In genomic region chr2:89724912-89725311, GRCm38 (mm10) we compare ENCODE assay signal across 32 mouse cellular contexts. TPM values are rescaled to one million over a fixed set of nuclear protein-coding genes. Genes with fewer than 3 reads are reported as not detected.
"Had no signal": no experiment of that assay in that cellular context is flagged by ENCODE, and none has a peak within 500 bp of the region (broad histone marks: within the 10 kb centered on the region; RNA-seq: fewer than 3 reads in every experiment).

Olfr1252 (minus strand) TSS chr2:89725012.

- ATAC-seq: hindbrain, embryonic 16.5 days; hindbrain, postnatal 0 days; inflammation-experienced regulatory T-cells, adult 6 months; intestine, embryonic 15.5 days; intestine, embryonic 16.5 days; intestine, postnatal 0 days had no signal

- DNase-seq: heart, postnatal 10 days; heart, postnatal 14 days; heart, postnatal 36 days; heart, postnatal 4 days; kidney, adult 11 months; kidney, adult 18-20 months; kidney, adult 2 months; kidney, adult 8-10 months; kidney, adult 9 months; kidney, postnatal 10 days; kidney, postnatal 14 days; kidney, postnatal 25 days; kidney, postnatal 36 days; kidney, postnatal 4 days; layer of hippocampus, adult 9-11 months; layer of hippocampus, postnatal 36 days had no signal

RNA-seq across cellular contexts. Expression of gene Olfr1252, which starts in this region (rescaled TPM):
- total RNA-seq: heart, postnatal 10 days; heart, postnatal 14 days; heart, postnatal 25 days; heart, postnatal 36 days; heart, postnatal 4 days; hematopoietic stem cell, adult 5-6 weeks; hindbrain, postnatal 0 days; layer of hippocampus, adult 18-20 months; layer of hippocampus, adult 2 months; layer of hippocampus, adult 8-10 months; layer of hippocampus, postnatal 10 days; layer of hippocampus, postnatal 14 days; layer of hippocampus, postnatal 25 days; layer of hippocampus, postnatal 36 days; left cerebral cortex, adult 18-20 months; left cerebral cortex, adult 2 months had no signal
